Mouse (Mus musculus) megakaryocyte, embryonic 14.5 days (primary cell): ENCODE data around the gene Fam187a.

Experiments
- FLI1 ChIP-seq: IDR thresholded peaks from 2 replicates; pipeline ENCODE4 v1.6.1; 2012; ENCODE audit warnings: low read length, inconsistent platforms, mixed read lengths
- GATA1 ChIP-seq: IDR thresholded peaks from 3 replicates; pipeline ENCODE4 v1.6.1; 2012; ENCODE audit warnings: mixed read lengths, low read length, inconsistent platforms, borderline replicate concordance

- no peak for TF ChIP-seq GATA1
- no peak for TF ChIP-seq FLI1
Observed at GRCm38 (mm10) chr11:102838616-102839150, 46.3 kb upstream of the Fam187a start.
